Mouse (Mus musculus) kidney, postnatal 0 days (tissue): ENCODE data around the gene Gm21789. TPM values are rescaled to one million over a fixed set of nuclear protein-coding genes. Genes with fewer than 3 reads are reported as not detected.
"Not testable (repeated sequence)": the region's sequence is repeated elsewhere in the genome, so short reads cannot be mapped to it uniquely, and the experiment has no call there.

Experiments used
- ATAC-seq: fragments of 200-750 bp; cut with Nextera tagmentation; replicated peaks from 2 replicates; pipeline ENCODE4 v1.8.0; 2017; ENCODE audit warnings: low read depth, moderate number of reproducible peaks, moderate TSS enrichment, moderate library complexity; ENCODE audit not compliant: low FRiP score
- DNase-seq: peaks from one replicate; pipeline ENCODE4 v3.0.0-alpha.2; 2016; ENCODE audit warnings: low spot score
- H3K27ac ChIP-seq: fragments of 300-500 bp; sonication (generic); 2 replicates; pipeline ENCODE4 v1.5.1; 2014; ENCODE audit warnings: mild to moderate bottlenecking
- H3K27me3 ChIP-seq: fragments of 300-500 bp; sonication (generic); 2 replicates; pipeline ENCODE4 v1.6.1; 2014; ENCODE audit warnings: low read length, mixed read lengths; ENCODE audit not compliant: insufficient read depth
- H3K36me3 ChIP-seq: fragments of 300-500 bp; sonication (generic); 2 replicates; pipeline ENCODE4 v1.6.1; 2014; ENCODE audit warnings: low read length, mixed read lengths; ENCODE audit not compliant: insufficient read depth
- H3K4me1 ChIP-seq: fragments of 300-500 bp; sonication (generic); replicated peaks from 2 replicates; pipeline ENCODE4 v1.6.1; 2014; ENCODE audit warnings: antibody characterized with exemption, low read length, mixed read lengths; ENCODE audit not compliant: insufficient read depth
- H3K4me2 ChIP-seq: fragments of 300-500 bp; sonication (generic); 2 replicates; pipeline ENCODE4 v1.6.1; 2014; ENCODE audit warnings: mild to moderate bottlenecking, low read length, moderate library complexity, mixed read lengths
- H3K4me3 ChIP-seq: fragments of 300-500 bp; sonication (generic); replicated peaks from 2 replicates; pipeline ENCODE4 v1.5.1; 2014; ENCODE audit warnings: low read depth, low read length
- H3K9ac ChIP-seq: fragments of 300-500 bp; sonication (generic); 2 replicates; pipeline ENCODE4 v1.6.1; 2014; ENCODE audit warnings: low read depth, low read length
- H3K9me3 ChIP-seq: fragments of 300-500 bp; sonication (generic); replicated peaks from 2 replicates; pipeline ENCODE4 v1.6.1; 2016; ENCODE audit warnings: low read length, inconsistent platforms, mixed read lengths
- WGBS: fragments of 180-500 bp; shearing (Covaris S2); extraction: QIAGEN DNeasy Blood & Tissue Kit; methylation state at CpG from one replicate; pipeline ENCODE4 v1.1.7; 2014; 5-methylcytosine and 5-hydroxymethylcytosine counted together
- polyA plus RNA-seq: library from polyadenylated mRNA; unstranded; fragments of >200 nt; fragmentation: Nextera tagmentation; extraction: Ambion mirVana; gene quantifications from 2 replicates; pipeline ENCODE4 v1.2.1, GENCODE M21; 2015

Gm21789 gene
- polyA plus RNA-seq: not detected in 2 replicates

DNA sequence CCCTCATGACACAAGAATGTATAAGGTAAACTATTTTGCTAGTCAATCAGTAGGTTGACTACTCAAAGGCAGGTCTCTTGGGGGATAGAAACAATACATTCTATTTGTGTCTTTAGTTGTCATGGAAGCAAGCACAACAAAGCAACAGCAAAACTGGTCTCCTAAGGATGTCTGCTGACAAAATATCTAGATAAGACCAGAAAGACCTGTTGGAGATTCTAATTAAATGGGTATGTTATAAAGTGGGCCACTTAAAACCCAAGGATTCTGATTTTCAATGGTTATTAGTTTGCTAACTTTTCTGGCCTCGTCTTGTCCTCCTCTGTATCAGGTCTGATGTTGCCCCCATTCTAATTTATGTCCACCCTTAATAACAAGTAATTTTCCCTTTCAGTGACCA, at the start of gene Gm21789:
Gene Gm21789 (plus strand): TSS at position 301 of the 400 bp plus-strand sequence.
- WGBS: no CpG with 5 or more reads among the region's 1 CpGs
- not testable (repeated sequence) for H3K27ac ChIP-seq, ATAC-seq, H3K36me3 ChIP-seq, DNase-seq, H3K9ac ChIP-seq, H3K4me2 ChIP-seq, H3K9me3 ChIP-seq, H3K4me1 ChIP-seq, H3K27me3 ChIP-seq, H3K4me3 ChIP-seq

DNA sequence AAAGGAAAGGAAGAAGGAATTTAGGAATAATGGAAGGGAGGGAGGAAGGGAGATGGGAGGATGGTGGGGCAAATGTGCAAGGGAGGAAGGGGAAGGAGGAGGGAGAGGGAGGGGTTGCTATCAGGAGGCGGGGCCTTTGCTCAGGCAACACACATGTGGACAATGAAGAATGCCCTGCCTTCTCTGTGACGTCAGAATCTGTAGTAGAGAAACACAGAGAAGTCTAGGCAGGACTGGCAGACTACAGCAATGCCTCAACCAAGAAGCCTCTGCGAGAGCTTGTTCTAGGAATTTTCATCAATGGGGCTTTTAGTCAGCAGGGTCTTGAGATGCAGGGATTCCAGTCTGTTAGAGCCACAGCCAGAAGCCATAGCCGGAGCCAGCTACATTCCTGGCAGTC, 47.2 kb upstream of the Gm21789 start, which contains the start of gene Btbd35f30:
Gene Btbd35f30 (plus strand): TSS at position 301 of the 400 bp plus-strand sequence.
- not testable (repeated sequence) for DNase-seq, H3K27me3 ChIP-seq, H3K4me2 ChIP-seq, H3K9me3 ChIP-seq, H3K4me1 ChIP-seq, H3K9ac ChIP-seq, ATAC-seq, H3K27ac ChIP-seq, H3K4me3 ChIP-seq, H3K36me3 ChIP-seq
- no CpG with 5 or more reads among the region's 4 CpGs for WGBS

DNA sequence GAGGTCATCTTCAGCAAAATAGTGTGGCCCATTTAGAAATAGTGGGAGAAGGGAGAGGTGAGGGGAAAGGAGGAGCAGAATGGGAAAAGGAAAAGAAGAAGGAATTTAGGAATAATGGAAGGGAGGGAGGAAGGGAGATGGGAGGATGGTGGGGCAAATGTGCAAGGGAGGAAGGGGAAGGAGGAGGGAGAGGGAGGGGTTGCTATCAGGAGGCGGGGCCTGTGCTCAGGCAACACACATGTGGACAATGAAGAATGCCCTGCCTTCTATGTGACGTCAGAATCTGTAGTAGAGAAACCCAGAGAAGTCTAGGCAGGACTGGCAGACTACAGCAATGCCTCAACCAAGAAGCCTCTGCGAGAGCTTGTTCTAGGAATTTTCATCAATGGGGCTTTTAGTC, 32.0 kb downstream of the Gm21789 start, which contains the start of gene Btbd35f5:
Gene Btbd35f5 (plus strand): TSS at position 301 of the 400 bp plus-strand sequence.
- not testable (repeated sequence) for H3K4me1 ChIP-seq, H3K9me3 ChIP-seq, H3K4me3 ChIP-seq, H3K36me3 ChIP-seq, DNase-seq, H3K9ac ChIP-seq, H3K27ac ChIP-seq, H3K4me2 ChIP-seq, ATAC-seq, H3K27me3 ChIP-seq
- no CpG with 5 or more reads among the region's 3 CpGs for WGBS

Other genes starting within 250 kb of the Gm21789 start
- not detected in 2 replicates for gene Btbd35f21, start 215.7 kb upstream of the Gm21789 start, polyA plus RNA-seq
- gene Btbd35f30, start 47.1 kb upstream of the Gm21789 start, polyA plus RNA-seq: not detected in 2 replicates
- not detected in 2 replicates for gene Btbd35f5, start 32.1 kb downstream of the Gm21789 start, polyA plus RNA-seq